ENCODE assay signal across 8 mouse cellular contexts in genomic region chr7:67952036-67952681, GRCm38 (mm10). TPM values are rescaled to one million over a fixed set of nuclear protein-coding genes. Genes with fewer than 3 reads are reported as not detected.
DNase-seq lines count a peak whose midpoint lies in the region; ATAC-seq and TF ChIP-seq lines count a peak whose summit lies in the region.

No protein-coding gene starts in this region.

- ATAC-seq in hindbrain, embryonic 12.5 days (ENCODE audit: low FRiP score) = peak; percentile 29

- WGBS in hindbrain, embryonic 12.5 days = under 1% methylated on average over 77 of the region's 91 CpGs

- no peak for TF ChIP-seq RAD21 in MEL (IDR thresholded peaks at IDR 0.05; ENCODE audit: low read depth, low read length)

- H3K27ac ChIP-seq in MEL (ENCODE audit: control insufficient read depth, low read depth, low read length) = peak overlapping the region; percentile 71
- H3K27ac ChIP-seq in hindbrain, embryonic 12.5 days = peak overlapping the region; percentile 100

- peak overlapping the region; percentile 95 to 99 for H3K4me3 ChIP-seq in MEL (ENCODE audit: control insufficient read depth in 1 of 2, insufficient read depth in 1 of 2, low read depth in 2 of 2, low read length in 2 of 2)
- H3K4me3 ChIP-seq in hindbrain, embryonic 12.5 days = peak overlapping the region; percentile 95

- peak; percentile 3 to 36; a peak in 1 of 4 replicates for TF ChIP-seq POLR2A in MEL (IDR thresholded peaks at IDR 0.05; ENCODE audit: control insufficient read depth in 1 of 2, insufficient read depth in 1 of 2, low read depth in 1 of 2, low read length in 2 of 2, poor library complexity in 1 of 2)

- DNase-seq in MEL (ENCODE audit: low read depth, low spot score) = peak; percentile 80
- peak; percentile 82 for DNase-seq in cerebellum, adult 9-10 months
- peak; percentile 66 to 80 for DNase-seq in frontal cortex, postnatal 10 days (ENCODE audit: low spot score in 2 of 2)
- peak; percentile 45 for DNase-seq in left cerebral cortex, adult 11 months (ENCODE audit: low spot score)
- peak; percentile 81 for DNase-seq in lung, postnatal 36 days
- DNase-seq in right cerebral cortex, adult 18-20 months = peak; percentile 87
- DNase-seq in urinary bladder, adult 18-20 months (ENCODE audit: low spot score in 2 of 2) = peak; percentile 73 to 77

- H3K4me1 ChIP-seq in MEL (ENCODE audit: control insufficient read depth in 1 of 2, insufficient read depth in 2 of 2, low read length in 2 of 2) = peaks cover 2 to 8% of the 10 kb centered on the region in 2 experiments; a peak in 3 of 4 replicates
- peaks cover 31% of the 10 kb centered on the region for H3K4me1 ChIP-seq in hindbrain, embryonic 12.5 days

- peak overlapping the region; percentile 99 for H3K4me2 ChIP-seq in hindbrain, embryonic 12.5 days (replicated peaks)

- no peak for TF ChIP-seq EP300 in MEL (IDR thresholded peaks at IDR 0.05; ENCODE audit: low read depth in 1 of 2, low read length in 2 of 2)

- TF ChIP-seq CTCF in MEL (IDR thresholded peaks at IDR 0.05 in 2 of 3, conservative IDR thresholded peaks at IDR 0.05 in 1 of 3; ENCODE audit: control insufficient read depth in 1 of 3, insufficient read depth in 1 of 3, low read depth in 2 of 3, low read length in 3 of 3, poor library complexity in 1 of 3, severe bottlenecking in 1 of 3) = no peak

- H3K27me3 ChIP-seq in MEL (ENCODE audit: control insufficient read depth in 1 of 2, insufficient read depth in 2 of 2, low read length in 2 of 2) = peaks cover 3 to 12% of the 10 kb centered on the region in 2 experiments; a peak in 3 of 4 replicates
- H3K27me3 ChIP-seq in hindbrain, embryonic 12.5 days = no peaks in the 10 kb centered on the region

- H3K9ac ChIP-seq in MEL (ENCODE audit: control insufficient read depth, low read depth, low read length, poor library complexity, severe bottlenecking) = peak overlapping the region; percentile 92
- peak overlapping the region; percentile 93 for H3K9ac ChIP-seq in hindbrain, embryonic 12.5 days

- peaks cover 33% of the 10 kb centered on the region for H3K79me2 ChIP-seq in MEL (ENCODE audit: control insufficient read depth, insufficient read depth, low read length, poor library complexity)

- H3K9me3 ChIP-seq in MEL (replicated peaks; ENCODE audit: insufficient read depth, low read length) = no peaks in the 10 kb centered on the region
- no peaks in the 10 kb centered on the region for H3K9me3 ChIP-seq in hindbrain, embryonic 12.5 days (replicated peaks)

- H3K36me3 ChIP-seq in MEL (ENCODE audit: control insufficient read depth in 1 of 2, insufficient read depth in 2 of 2, low read length in 2 of 2) = peaks cover 0 to 9% of the 10 kb centered on the region in 2 experiments; a peak in 2 of 4 replicates
- no peaks in the 10 kb centered on the region for H3K36me3 ChIP-seq in hindbrain, embryonic 12.5 days

TF ChIP-seq in MEL, 35 proteins besides CTCF, POLR2A, EP300 and RAD21:
- 0 out of 2 replicates have a peak, but pooled peaks have one; percentile 6 for TF ChIP-seq NELFE (IDR thresholded peaks at IDR 0.05; ENCODE audit: low read depth, low read length)
- no peak for TF ChIP-seq CHD2 (IDR thresholded peaks at IDR 0.05; ENCODE audit: low read length)
- TF ChIP-seq TBP (IDR thresholded peaks at IDR 0.05; ENCODE audit: low read depth, low read length) = 0 out of 2 replicates have a peak, but pooled peaks have one; percentile 9
- TF ChIP-seq TAL1 (IDR thresholded peaks at IDR 0.05; ENCODE audit: low read length) = no peak
- no peak for TF ChIP-seq POLR2AphosphoS2 (IDR thresholded peaks at IDR 0.05; ENCODE audit: low read length)
- TF ChIP-seq TCF12 (IDR thresholded peaks at IDR 0.05; ENCODE audit: low read depth, low read length) = no peak
- no peak for TF ChIP-seq USF2 (IDR thresholded peaks at IDR 0.05; ENCODE audit: borderline replicate concordance in 1 of 2, insufficient read depth in 1 of 2, low read depth in 1 of 2, low read length in 2 of 2)
- no peak for TF ChIP-seq USF1 (IDR thresholded peaks at IDR 0.05; ENCODE audit: low read depth, low read length)
- TF ChIP-seq HCFC1 (IDR thresholded peaks at IDR 0.05; ENCODE audit: low read depth, low read length) = 0 out of 2 replicates have a peak, but pooled peaks have one; percentile 1
- TF ChIP-seq MAZ (IDR thresholded peaks at IDR 0.05; ENCODE audit: low read depth, low read length) = no peak
- no peak for TF ChIP-seq UBTF (IDR thresholded peaks at IDR 0.05; ENCODE audit: borderline replicate concordance, insufficient read depth, low read depth, low read length)

RNA-seq across cellular contexts. Expression of gene Igf1r, which starts 0.5 kb away (rescaled TPM):
- total RNA-seq in MEL (2012; rRNA removed) = 11.9 and 13.8 TPM in 2 replicates
- 10 to 100 TPM in 1 of 2 experiments, not detected in 1; 11.8 TPM for polyA plus RNA-seq in MEL (2012; ENCODE audit: insufficient read depth in 1 of 2, insufficient read length in 2 of 2, low read depth in 1 of 2, low replicate concordance in 2 of 2, missing spikeins in 1 of 2)
- polyA plus RNA-seq in hindbrain, embryonic 12.5 days (2016; fragmentation: Nextera tagmentation; extraction: Ambion mirVana) = 42.3 and 43.0 TPM in 2 replicates

Comparison
In these comparisons a context has a peak if more than half of its experiments do, and no peak if none do; other contexts are left out.
1. Peak in every context shown above with its lines: DNase-seq, ATAC-seq, H3K4me3 ChIP-seq and H3K27ac ChIP-seq.